9 mouse cellular contexts compared by ENCODE assay signal in genomic region chr10:31519420-31519819, GRCm38 (mm10).
DNase-seq lines count a peak whose midpoint lies in the region.
"Had no signal": no experiment of that assay in that cellular context is flagged by ENCODE, and none has a peak within 500 bp of the region (broad histone marks: within the 10 kb centered on the region; RNA-seq: fewer than 3 reads in every experiment).

No protein-coding gene starts in this region.

- peak; percentile 22 for DNase-seq in heart, postnatal 4 days
- no peak for DNase-seq in heart, adult 8-10 months (ENCODE audit: low spot score)
- peak; percentile 33 for DNase-seq in ES-CJ7 (ENCODE audit: low read depth, low spot score)
- DNase-seq in adrenal gland, postnatal 10 days: peak; percentile 50
- DNase-seq in lung, postnatal 25 days (ENCODE audit: low spot score): peak; percentile 57
- no peak for DNase-seq in thymus, postnatal 0 days (ENCODE audit: low spot score)
- DNase-seq in left cerebral cortex, adult 18-20 months (ENCODE audit: low spot score in 2 of 2): no peak
- DNase-seq: gastrocnemius, postnatal 14 days; layer of hippocampus, adult 9-11 months had no signal

Comparison
In these comparisons a context has a peak if more than half of its experiments do, and no peak if none do; other contexts are left out.
1. DNase-seq: peak in heart, postnatal 4 days (single experiment), ES-CJ7 (single experiment), adrenal gland, postnatal 10 days (single experiment) and lung, postnatal 25 days (single experiment); none in heart, adult 8-10 months (single experiment), thymus, postnatal 0 days (single experiment) and left cerebral cortex, adult 18-20 months (0 of 2).